Mouse (Mus musculus) monocyte, adult 2 months (primary cell): ENCODE data around the gene Clec10a.

Source experiments
- DNase-seq, 2 experiments: peaks; one replicate each; pipeline ENCODE4 v3.0.0; 2022; ENCODE audit warnings: low spot score in 2 of 2, low read depth in 1 of 2

The Clec10a gene

DNA sequence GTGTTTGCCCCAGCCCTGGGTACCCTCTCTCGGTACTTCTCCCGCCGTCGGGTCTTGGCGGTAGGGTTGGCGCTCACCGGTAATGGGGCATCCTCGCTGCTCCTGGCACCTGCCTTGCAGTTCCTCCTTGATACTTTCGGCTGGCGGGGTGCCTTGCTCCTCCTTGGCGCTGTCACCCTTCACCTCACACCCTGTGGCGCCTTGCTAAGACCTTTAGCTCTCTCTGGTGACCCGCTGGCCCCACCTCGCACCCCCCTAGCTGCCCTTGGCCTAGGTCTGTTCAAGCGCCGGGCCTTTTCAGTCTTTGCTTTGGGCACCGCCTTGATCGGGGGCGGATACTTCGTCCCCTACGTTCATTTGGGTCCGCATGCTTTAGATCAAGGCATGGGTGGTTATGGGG, 59.3 kb downstream of the Clec10a start:
- DNase-seq: no peak

DNA sequence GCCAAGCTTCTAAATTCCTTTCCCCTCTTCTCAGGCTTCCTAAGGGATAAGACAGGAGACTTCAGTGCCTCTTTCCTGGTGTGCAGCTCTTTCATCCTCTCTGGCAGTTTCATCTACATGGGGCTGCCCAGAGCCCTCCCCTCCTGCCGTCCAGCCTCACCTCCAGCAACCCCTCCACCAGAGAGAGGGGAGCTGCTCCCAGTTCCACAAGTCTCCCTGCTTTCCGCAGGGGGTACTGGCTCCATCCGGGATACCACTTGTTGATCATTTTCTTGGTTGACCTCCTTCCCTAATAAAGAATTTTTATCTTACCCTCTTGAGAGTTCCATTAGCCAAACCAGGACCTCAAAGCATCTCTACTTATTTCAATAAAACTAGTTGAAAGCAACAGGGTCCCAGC, 60.1 kb downstream of the Clec10a start:
- DNase-seq: no peak

DNA sequence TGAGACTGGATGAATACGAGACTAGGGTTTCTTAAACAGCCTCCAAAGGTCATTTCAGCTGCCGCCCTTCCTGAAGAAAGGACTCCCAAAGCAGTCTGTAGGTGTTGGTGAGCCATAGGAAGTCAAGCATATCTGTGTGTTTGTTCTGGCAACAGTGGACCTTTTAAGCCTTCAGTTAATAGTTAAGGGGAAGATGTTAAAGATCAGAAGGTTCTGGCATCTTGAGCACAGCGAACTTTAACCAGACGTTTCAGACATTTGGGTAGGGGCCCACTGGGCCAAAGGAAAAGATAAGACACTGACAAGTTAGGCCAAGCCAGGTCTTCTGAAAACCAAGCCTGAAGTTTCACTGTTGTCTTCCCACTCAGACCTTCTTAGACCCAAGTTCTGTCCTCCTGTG, 62.0 kb downstream of the Clec10a start:
- no peak for DNase-seq

DNA sequence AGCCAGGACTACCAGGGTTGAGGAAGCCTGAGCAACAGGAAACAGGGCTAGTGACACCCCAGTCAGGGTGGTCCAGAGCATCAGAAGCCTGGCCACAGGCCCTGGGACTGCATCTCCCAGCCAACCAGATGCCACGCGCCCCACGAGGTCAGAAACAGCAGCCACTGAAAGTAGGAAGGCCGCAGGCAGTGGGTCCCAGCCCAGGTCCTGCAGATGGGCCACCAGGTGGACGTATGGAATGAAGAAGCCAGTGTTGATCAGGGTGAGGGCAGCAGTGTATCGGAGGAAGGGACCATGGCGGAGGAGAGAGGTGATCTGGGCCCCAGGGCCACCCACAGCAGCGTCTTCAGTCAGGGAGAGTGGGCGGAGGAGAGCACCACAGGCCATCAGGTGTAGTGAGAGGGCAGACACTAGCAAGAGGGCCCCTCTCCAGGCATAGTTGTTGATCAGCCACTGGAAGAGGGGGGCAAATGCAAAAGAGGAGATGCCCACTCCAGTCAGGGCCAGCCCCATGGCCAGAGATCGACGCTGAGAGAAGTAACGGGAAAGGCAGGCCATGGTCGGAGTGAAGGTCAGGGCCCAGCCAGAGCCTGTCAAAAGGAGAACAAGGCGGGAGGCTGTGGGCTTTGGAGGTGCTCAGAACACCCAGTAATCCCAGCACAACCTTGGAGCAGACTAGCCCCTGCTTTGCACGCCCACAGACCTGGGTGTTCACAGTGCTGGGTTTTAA, 62.9 kb downstream of the Clec10a start:
- no peak for DNase-seq

DNA sequence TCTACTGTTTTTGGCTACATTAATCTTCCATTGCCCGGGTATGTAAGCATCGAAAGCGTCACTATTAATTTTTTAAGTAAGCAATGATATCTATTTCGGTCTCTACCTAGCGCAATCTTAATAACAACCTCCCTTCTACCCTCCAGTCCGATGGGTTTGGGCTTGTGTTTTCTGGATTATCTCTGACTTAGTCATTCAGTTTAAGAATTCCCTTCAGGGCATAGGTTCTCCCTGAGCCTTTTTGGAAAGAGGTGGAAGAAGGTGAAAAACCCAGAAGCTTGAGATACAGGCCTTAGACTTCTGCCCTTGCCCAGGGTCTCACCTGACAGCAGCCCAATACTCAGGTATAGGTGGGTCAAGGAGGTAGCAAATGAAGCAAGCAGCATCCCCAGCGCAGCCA, 63.9 kb downstream of the Clec10a start:
- no peak for DNase-seq

DNA sequence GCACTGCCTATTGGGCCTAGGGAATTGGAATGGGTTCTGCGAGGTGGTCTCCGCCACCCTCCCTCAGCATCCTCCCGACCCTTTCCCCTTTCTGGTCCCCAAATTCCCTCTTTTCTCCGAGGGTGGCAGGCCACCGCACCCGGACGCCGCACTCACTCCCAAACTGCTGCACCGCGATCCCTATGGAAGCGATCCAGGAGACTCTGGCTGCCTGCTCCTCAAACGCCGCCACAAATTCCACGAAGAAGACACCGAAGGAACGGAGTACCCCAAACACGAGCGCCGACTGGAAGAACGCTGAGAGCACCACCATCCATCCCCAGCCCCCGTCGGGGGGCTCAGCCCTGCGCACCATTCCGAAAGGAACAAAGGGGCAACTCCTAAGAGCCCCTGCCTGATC, 64.3 kb downstream of the Clec10a start:
- no peak for DNase-seq
